Mouse (Mus musculus): ENCODE results near the gene Tmem41a.

DNA sequence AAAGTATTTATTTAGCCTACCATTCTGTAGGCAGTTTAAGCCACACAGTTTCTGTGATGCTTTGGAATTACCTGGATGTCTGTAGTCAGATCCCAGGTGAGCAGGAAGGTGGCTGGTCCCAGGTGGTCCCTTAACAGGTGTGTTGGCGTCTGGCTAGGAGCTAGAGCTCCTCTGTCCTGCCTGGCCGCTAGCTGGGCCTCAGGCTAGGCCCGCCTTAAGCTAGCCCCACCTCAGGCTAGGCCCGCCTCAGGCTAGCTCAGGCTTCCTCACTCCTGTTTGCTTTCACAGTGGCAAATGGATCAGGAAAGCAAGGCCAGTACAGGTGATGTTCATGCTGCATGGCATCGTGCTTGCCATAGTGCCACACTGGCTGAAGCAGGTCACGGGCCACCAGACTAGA is 40.5 kb downstream of the Tmem41a start:
- no peak for TF ChIP-seq CTCF (IDR thresholded peaks at IDR 0.05; ENCODE audit: extremely low read depth, insufficient read depth, insufficient read length, insufficient replicate concordance)
- TF ChIP-seq POLR2A (IDR thresholded peaks at IDR 0.05; ENCODE audit: low read depth, low read length): no peak
